Mouse (Mus musculus) liver, adult 2 months (tissue): ENCODE data around the gene Slc2a4. TPM values are rescaled to one million over a fixed set of nuclear protein-coding genes. Genes with fewer than 3 reads are reported as not detected.

Experiments
- DNase-seq: peaks from one replicate; pipeline ENCODE4 v3.0.0-alpha.2; 2011; ENCODE audit warnings: low read depth, low spot score; ENCODE audit errors: extremely low read depth
- H3K27ac ChIP-seq: fragments of 200-500 bp; replicated peaks from 2 replicates; pipeline ENCODE4 v1.5.1; 2012; ENCODE audit warnings: low read depth, mild to moderate bottlenecking, control low read depth, inconsistent platforms, low read length; ENCODE audit not compliant: insufficient read depth
- H3K27me3 ChIP-seq: fragments of 200-500 bp; 2 replicates; pipeline ENCODE4 v1.6.1; 2012; ENCODE audit warnings: mild to moderate bottlenecking, moderate library complexity, low read length, inconsistent platforms; ENCODE audit not compliant: control insufficient read depth, insufficient read depth
- H3K36me3 ChIP-seq: fragments of 200-500 bp; 2 replicates; pipeline ENCODE4 v1.6.1; 2012; ENCODE audit warnings: low read length, inconsistent platforms; ENCODE audit not compliant: control insufficient read depth, insufficient read depth
- H3K4me1 ChIP-seq: fragments of 200-500 bp; 2 replicates; pipeline ENCODE4 v1.6.1; 2011; ENCODE audit warnings: low read length; ENCODE audit not compliant: control insufficient read depth, insufficient read depth
- H3K4me3 ChIP-seq: fragments of 200-500 bp; 2 replicates; pipeline ENCODE4 v1.5.1; 2011; ENCODE audit warnings: low read depth, mild to moderate bottlenecking, control low read depth, low read length, moderate library complexity; ENCODE audit not compliant: insufficient read depth
- H3K79me2 ChIP-seq: fragments of 200-500 bp; 2 replicates; pipeline ENCODE4 v1.6.1; 2012; ENCODE audit warnings: inconsistent platforms, mild to moderate bottlenecking, low read length, moderate library complexity; ENCODE audit not compliant: control insufficient read depth, insufficient read depth
- H3K9ac ChIP-seq: fragments of 200-500 bp; 2 replicates; pipeline ENCODE4 v1.6.1; 2012; ENCODE audit warnings: low read depth, mild to moderate bottlenecking, control low read depth, inconsistent platforms, low read length
- CTCF ChIP-seq: fragments of 200-500 bp; IDR thresholded peaks from 2 replicates; pipeline ENCODE4 v1.5.1; 2011; ENCODE audit warnings: low read depth, low read length, control low read depth
- POLR2A ChIP-seq: fragments of 200-500 bp; IDR thresholded peaks from 2 replicates; pipeline ENCODE4 v1.6.1; 2011; ENCODE audit warnings: low read length, control low read depth; ENCODE audit not compliant: insufficient read depth; ENCODE audit errors: extremely low read depth
- WGBS: fragments of 180-500 bp; shearing (Covaris S2); methylation state at CpG from one replicate; pipeline ENCODE4 v1.1.7; 2018; 5-methylcytosine and 5-hydroxymethylcytosine counted together
- polyA plus RNA-seq: library from polyadenylated mRNA; depleted of rRNA; stranded (reverse); fragments of >200 nt; gene quantifications from 2 replicates; pipeline ENCODE4 v1.2.3, GENCODE M21; 2012
- total RNA-seq: library from RNA; depleted of rRNA; stranded (reverse); fragments of >200 nt; gene quantifications from 2 replicates; pipeline ENCODE4 v1.2.3, GENCODE M21; 2014

Slc2a4 gene
- total and polyA plus RNA-seq, 2 experiments, result 0.39 to 0.83 TPM

DNA sequence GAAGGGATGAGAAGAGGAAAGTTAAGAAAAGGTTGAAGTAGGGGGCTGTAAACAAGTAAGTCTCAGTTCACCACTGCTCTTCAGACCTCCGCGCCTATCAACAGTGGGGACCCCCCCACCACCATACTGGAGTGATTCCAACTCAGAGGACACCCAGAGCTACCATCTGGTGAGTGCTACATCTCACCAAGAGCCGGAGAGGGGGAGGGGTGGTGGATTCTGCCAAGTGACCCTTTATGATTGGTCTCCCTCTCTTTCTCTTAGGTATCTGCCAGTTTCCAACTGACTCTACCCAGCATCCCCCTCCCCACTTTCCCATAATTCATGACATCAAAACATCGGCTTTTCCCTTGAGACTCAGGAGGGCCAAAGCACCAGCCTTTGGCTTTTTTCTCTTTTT, 7.0 kb downstream of the Slc2a4 start:
- H3K27ac ChIP-seq, result no peak overlapping the region
- no peak overlapping the region for H3K9ac ChIP-seq
- H3K4me3 ChIP-seq, result no peak overlapping the region
- no peak for DNase-seq
- no peaks in the 10 kb centered on the region for H3K79me2 ChIP-seq
- WGBS, result 91% methylated on average over 4 of the region's 4 CpGs
- TF ChIP-seq POLR2A (no peak), CTCF (no peak)
- H3K4me1 ChIP-seq, result no peaks in the 10 kb centered on the region
- H3K36me3 ChIP-seq, result no peaks in the 10 kb centered on the region
- H3K27me3 ChIP-seq, result peaks cover 5% of the 10 kb centered on the region

DNA sequence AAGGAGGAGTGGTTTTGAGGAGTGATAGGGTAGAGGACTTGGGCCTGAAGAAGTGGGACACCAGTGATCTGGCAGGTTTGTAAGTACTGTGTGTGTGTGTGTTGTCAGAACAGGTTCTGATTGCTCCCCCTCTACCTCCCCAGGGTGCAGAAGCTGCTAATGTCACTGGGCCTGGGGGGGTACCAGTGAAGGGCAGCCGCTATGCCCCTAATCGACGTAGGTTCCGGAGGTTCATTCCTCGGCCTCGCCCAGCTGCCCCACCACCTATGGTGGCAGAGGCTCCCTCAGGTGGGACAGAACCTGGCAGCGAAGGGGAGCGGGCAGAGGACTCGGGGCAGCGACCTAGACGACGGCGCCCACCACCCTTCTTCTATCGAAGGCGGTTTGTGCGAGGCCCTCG, 8.3 kb downstream of the Slc2a4 start:
- no peak for DNase-seq
- Histone ChIP-seq H3K9ac (no peak overlapping the region), H3K4me3 (no peak overlapping the region), H3K27me3 (peaks cover 14% of the 10 kb centered on the region), H3K79me2 (no peaks in the 10 kb centered on the region), H3K36me3 (no peaks in the 10 kb centered on the region), H3K27ac (no peak overlapping the region), H3K4me1 (peaks cover 3% of the 10 kb centered on the region)
- TF ChIP-seq POLR2A, result no peak
- no peak for TF ChIP-seq CTCF
- WGBS, result 91% methylated on average over 17 of the region's 17 CpGs

DNA sequence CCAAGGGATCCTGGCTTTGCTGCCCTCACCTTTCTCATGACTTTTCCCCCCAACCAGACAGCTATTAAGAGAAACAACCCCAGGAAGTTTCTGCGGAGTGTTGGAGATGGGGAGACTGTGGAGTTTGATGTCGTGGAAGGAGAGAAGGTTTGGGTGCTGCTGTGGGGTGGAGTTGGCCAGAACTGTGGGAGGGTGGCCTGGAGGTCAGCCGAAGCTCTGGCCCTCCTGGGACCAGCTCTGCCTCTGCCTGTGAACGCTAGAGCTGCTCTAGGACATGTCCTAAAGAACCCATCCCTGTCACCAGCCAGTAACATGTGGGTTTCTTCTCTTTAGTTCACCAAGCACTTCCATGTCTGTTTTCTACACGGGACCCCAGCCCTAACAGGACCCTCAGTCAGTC, 8.8 kb downstream of the Slc2a4 start:
- TF ChIP-seq POLR2A (no peak), CTCF (no peak)
- Histone ChIP-seq H3K9ac (no peak overlapping the region), H3K27me3 (peaks cover 14% of the 10 kb centered on the region), H3K4me3 (no peak overlapping the region), H3K36me3 (no peaks in the 10 kb centered on the region), H3K4me1 (peaks cover 5% of the 10 kb centered on the region), H3K79me2 (no peaks in the 10 kb centered on the region), H3K27ac (no peak overlapping the region)
- 64% methylated on average over 5 of the region's 5 CpGs for WGBS
- DNase-seq, result no peak

DNA sequence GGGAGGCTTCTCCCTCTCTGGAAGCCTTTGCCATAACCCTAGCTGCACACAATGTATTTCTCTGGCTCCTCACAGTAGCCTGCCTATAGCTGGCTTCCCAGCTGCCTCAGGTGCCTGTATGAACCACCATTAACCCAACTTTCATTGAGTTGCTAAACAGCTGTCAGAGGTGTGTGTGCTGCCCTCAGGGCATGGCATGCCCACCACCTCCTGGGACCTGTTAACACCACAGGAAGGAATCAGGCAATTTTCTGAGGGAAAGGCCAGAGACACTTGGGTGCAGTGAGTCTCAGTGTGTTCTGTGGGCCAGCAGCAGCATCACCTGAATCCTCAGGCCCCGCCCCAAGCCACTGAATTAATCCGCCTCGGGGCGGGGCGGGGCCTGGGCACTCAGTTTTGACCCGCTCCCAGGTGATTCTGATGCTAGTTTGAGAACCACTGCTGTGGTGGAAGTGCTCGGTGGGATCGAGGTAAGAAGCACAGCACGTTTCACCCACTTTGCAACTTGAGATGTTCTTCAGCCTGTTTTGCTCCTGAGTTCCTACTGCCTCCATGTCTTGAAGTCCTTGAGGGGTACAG, 9.5 kb downstream of the Slc2a4 start:
- Histone ChIP-seq H3K36me3 (no peaks in the 10 kb centered on the region), H3K79me2 (no peaks in the 10 kb centered on the region), H3K9ac (no peak overlapping the region), H3K27ac (no peak overlapping the region), H3K27me3 (peaks cover 14% of the 10 kb centered on the region), H3K4me3 (no peak overlapping the region), H3K4me1 (peaks cover 5% of the 10 kb centered on the region)
- DNase-seq, result no peak
- 52% methylated on average over 9 of the region's 9 CpGs for WGBS
- no peak for TF ChIP-seq POLR2A
- TF ChIP-seq CTCF, result no peak

DNA sequence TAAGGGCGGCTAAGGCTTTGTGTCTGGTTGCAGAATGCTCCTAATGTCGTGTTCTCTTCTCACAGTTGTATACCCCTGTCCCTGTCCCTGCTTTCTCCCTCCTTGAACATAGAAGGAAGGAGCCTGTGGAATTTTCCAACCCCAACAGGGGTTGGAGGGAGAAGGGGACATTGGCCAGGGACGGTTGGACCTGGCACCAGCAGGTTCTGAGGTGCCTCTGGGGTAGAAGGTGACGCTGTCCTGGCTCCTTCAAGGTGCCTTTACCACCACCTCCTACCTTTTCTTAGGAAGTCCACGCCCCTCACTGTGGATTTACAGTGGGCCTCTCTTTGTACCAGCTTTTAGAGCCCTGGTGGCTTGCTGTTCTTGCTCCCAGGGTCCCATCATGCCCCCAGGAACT, 10.2 kb downstream of the Slc2a4 start:
- no peak for TF ChIP-seq CTCF
- TF ChIP-seq POLR2A, result no peak
- H3K27me3 ChIP-seq, result peaks cover 14% of the 10 kb centered on the region
- H3K36me3 ChIP-seq, result no peaks in the 10 kb centered on the region
- peaks cover 5% of the 10 kb centered on the region for H3K4me1 ChIP-seq
- no peak for DNase-seq
- no peak overlapping the region for H3K27ac ChIP-seq
- H3K9ac ChIP-seq, result no peak overlapping the region
- H3K79me2 ChIP-seq, result no peaks in the 10 kb centered on the region
- WGBS, result 82% methylated on average over 5 of the region's 5 CpGs
- H3K4me3 ChIP-seq, result no peak overlapping the region

DNA sequence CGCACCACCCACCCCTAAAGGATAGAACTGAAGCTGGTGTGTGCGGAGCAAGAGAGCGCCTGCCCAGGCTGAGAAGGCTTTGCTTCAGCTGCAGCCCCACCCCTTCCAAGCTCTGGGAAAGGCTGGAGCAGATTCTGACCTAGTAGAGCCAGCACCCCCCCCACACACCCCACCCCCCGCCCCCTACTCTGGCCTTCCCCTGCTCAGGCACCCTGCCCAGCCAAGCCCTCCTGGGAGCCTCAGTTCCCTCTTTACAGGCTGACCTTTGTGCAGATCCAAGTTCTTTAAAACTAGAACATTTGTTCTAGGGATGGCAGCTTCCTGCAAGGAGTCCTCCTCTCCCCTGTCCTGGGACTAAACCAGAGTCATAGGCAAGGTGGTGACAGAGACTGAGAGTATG, 10.6 kb downstream of the Slc2a4 start:
- Histone ChIP-seq H3K79me2 (no peaks in the 10 kb centered on the region), H3K27me3 (peaks cover 14% of the 10 kb centered on the region), H3K36me3 (no peaks in the 10 kb centered on the region), H3K9ac (no peak overlapping the region), H3K27ac (no peak overlapping the region), H3K4me1 (peaks cover 5% of the 10 kb centered on the region), H3K4me3 (no peak overlapping the region)
- WGBS, result 68% methylated on average over 4 of the region's 4 CpGs
- no peak for DNase-seq
- TF ChIP-seq POLR2A, result no peak
- TF ChIP-seq CTCF, result no peak
